Mouse (Mus musculus) kidney, postnatal 25 days (tissue): ENCODE results near the gene Zdhhc8.

Experiments used
- DNase-seq, 2 experiments: peaks; one replicate each; pipeline ENCODE4 v3.0.0; 2021; ENCODE audit warnings: mixed read lengths in 2 of 2

Gene Zdhhc8

GRCm38 (mm10) chr16:18234671-18235388, at the start of gene Zdhhc8:
Zdhhc8 (minus strand) TSS chr16:18235136.
- DNase-seq: peak; percentile 79 to 91

- DNase-seq: no peak
Measured at GRCm38 (mm10) chr16:18275166-18275565, 40.2 kb upstream of the Zdhhc8 start.

GRCm38 (mm10) chr16:18268182-18268581, 33.2 kb upstream of the Zdhhc8 start:
- DNase-seq: no peak

- DNase-seq: no peak
Measured at GRCm38 (mm10) chr16:18265024-18265423, 30.1 kb upstream of the Zdhhc8 start.

- DNase-seq: no peak
Measured at GRCm38 (mm10) chr16:18258221-18258620, 23.3 kb upstream of the Zdhhc8 start, which contains the start of gene Gm49776. Gm49776 (minus strand) TSS chr16:18258321.

GRCm38 (mm10) chr16:18253866-18254265, 18.9 kb upstream of the Zdhhc8 start:
- DNase-seq: no peak

GRCm38 (mm10) chr16:18252736-18253135, 17.8 kb upstream of the Zdhhc8 start:
- DNase-seq: no peak

GRCm38 (mm10) chr16:18250828-18251790, 16.2 kb upstream of the Zdhhc8 start:
- DNase-seq: no peak

GRCm38 (mm10) chr16:18250231-18250630, 15.3 kb upstream of the Zdhhc8 start:
- no peak for DNase-seq

GRCm38 (mm10) chr16:18249364-18249967, 14.5 kb upstream of the Zdhhc8 start:
- peak; percentile 29 to 63 for DNase-seq

- DNase-seq: peak; percentile 99 to 100
Measured at GRCm38 (mm10) chr16:18248433-18249363, 13.8 kb upstream of the Zdhhc8 start, which contains the start of the genes Trmt2a and Ranbp1. Trmt2a (plus strand) TSS chr16:18248679. Ranbp1 (minus strand) TSS chr16:18248732.

GRCm38 (mm10) chr16:18247521-18248399, 12.8 kb upstream of the Zdhhc8 start:
- no peak for DNase-seq

GRCm38 (mm10) chr16:18241581-18241980, 6.6 kb upstream of the Zdhhc8 start:
- peak in 1 of 2 experiments; percentile 25 for DNase-seq

- no peak for DNase-seq
Measured at GRCm38 (mm10) chr16:18236676-18237501, 2.0 kb upstream of the Zdhhc8 start.

- peak; percentile 75 to 89 for DNase-seq
Measured at GRCm38 (mm10) chr16:18235389-18236065, 591 bp upstream of the Zdhhc8 start.

GRCm38 (mm10) chr16:18233919-18234670, 841 bp downstream of the Zdhhc8 start:
- no peak for DNase-seq

- DNase-seq: no peak
Measured at GRCm38 (mm10) chr16:18233451-18233850, 1.5 kb downstream of the Zdhhc8 start.

GRCm38 (mm10) chr16:18231451-18231850, 3.5 kb downstream of the Zdhhc8 start:
- no peak for DNase-seq
